Mouse (Mus musculus): ENCODE measurements around the gene Gm42906.

DNA sequence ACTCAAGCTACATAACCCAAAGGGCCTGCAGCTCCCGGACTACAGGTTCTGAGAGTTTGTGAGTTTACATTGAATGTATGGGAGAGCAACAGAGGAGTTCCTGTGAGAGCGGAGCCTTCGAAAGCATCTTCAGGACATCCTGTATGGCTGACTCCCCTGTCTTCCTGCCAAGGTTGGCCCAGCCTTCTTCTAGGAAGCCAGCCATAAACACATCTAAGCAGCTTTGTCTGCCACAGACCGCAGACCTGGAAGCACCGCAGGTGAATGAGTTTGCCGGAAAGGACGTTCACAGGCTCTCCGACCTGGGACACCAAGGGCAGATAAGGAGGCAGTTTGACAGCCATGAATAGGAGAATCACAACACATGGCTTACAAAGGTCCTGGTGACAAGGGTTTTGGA is 246.7 kb downstream of the Gm42906 start:
- TF ChIP-seq CTCF (IDR thresholded peaks at IDR 0.05; ENCODE audit: extremely low read depth, insufficient read length, insufficient replicate concordance, low read depth, low read length) (no peak), POLR2A (IDR thresholded peaks at IDR 0.05; ENCODE audit: low read depth, low read length) (no peak)
